Mouse (Mus musculus) cerebellum, adult 9-10 months (tissue): ENCODE measurements around the gene Rasa3.

Source experiments
- DNase-seq: peaks from one replicate; pipeline ENCODE4 v3.0.0; 2022

The Rasa3 gene

DNA sequence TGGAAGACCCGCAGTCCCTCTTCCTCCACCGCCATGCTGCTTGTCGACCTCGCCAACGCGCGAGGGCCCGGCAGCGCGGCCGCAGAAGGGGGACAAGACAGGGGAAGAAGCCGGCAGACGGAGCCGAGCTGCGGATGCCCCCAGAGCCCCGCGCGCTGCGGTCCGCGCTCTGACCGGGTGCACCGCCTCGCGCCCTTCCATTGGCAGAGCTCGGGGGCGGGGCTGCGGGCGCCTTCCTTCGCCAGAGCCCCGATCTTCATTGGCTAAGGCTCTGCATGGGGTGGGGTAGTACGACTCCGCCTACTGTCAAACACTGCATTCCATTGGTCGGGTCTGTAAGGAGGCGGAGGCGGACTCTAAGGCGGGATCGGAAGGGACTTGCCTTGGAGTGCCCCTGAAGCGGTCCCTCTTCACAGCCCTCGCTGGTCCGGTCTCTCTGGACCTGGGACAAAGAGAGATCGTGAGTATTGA is at the start of gene Rasa3:
Gene Rasa3, minus strand, starts transcription at position 191 of the 471 bp plus-strand sequence.
- peak; percentile 98 for DNase-seq

- peak; percentile 76 for DNase-seq
These were observed 48.3 kb upstream of the Rasa3 start for GRCm38 (mm10) chr8:13725722-13726121.

DNA sequence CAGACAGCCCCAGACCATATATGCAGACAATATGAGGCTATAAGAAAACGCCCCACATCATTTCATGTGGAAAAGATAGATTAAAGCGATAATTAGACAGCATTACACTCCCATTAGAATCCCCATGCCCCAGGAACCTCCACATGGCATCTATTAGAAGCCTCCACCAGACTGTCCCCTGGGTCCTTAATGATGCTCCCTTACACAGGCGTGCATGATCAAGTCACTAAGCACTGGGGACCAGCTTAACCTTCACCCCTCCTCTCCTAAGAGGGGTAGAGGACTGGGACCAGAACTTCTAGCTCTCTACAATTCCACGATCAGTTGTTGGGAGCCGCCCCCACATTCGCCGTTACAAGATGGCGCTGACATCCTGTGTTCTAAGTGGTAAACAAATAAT is 41.6 kb upstream of the Rasa3 start:
- DNase-seq, result no peak

DNA sequence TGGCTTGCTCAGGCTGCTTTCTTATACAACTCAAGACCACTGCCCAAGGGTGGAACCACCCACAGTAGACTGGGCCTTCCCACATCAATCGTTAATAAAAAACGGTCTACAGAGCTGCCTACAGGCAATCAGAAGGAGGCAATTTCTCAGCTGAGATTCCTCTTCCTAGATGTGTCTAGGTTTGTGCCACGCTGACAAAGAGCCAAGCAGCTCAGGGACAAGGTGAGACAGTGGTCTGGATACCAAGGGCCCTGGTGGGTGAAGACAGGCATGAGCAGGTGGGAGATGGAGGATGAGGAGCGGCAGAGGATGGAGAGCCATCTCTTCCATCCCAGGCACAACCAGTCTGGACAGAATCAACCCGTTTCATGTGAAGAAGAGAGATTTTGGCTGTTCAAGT is 31.1 kb upstream of the Rasa3 start:
- no peak for DNase-seq

GRCm38 (mm10) chr8:13706918-13707317 is 29.5 kb upstream of the Rasa3 start:
- no peak for DNase-seq

DNA sequence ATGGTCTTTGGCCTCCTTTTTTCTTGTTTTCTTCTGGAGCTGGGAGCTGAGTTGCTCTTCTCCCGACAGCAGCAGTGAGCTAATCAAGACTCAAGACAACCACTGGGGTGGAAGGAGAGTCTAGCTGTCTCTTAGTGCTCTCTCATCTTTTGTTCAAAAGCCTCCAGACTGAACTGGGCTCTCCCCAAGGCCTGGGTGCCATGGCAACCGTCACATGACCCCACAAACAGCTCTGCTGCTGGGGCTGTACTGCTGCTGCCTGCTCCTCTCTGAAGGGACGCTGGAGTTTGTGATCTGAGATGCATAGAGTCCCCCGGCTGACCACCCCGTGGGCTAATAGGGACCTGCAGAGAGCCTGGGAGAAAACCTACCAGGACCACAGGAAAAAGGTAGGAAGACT is 28.3 kb upstream of the Rasa3 start, which contains the start of gene Cfap97d2:
Gene Cfap97d2, plus strand, starts transcription at position 222 of the 400 bp plus-strand sequence.
- no peak for DNase-seq

DNA sequence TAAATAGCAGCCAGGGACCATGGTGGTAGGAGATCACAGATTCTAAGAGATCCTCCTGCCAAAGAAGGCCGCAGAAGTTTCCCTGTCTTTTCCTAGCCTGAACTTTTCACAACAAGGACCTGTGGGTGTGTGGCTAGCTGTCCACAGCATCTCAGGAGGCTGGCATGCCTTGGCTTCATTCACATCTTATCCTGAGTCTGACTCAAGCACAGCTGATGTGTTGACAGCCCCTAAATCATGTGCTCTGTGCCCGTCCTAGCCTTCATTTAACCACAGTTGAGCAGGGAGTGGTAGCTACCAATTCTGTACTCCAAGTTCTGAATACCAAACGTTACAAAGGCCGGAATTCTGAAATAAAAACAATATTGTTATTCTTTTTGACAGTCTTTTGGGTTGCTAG is 26.9 kb upstream of the Rasa3 start:
- DNase-seq, result no peak

DNA sequence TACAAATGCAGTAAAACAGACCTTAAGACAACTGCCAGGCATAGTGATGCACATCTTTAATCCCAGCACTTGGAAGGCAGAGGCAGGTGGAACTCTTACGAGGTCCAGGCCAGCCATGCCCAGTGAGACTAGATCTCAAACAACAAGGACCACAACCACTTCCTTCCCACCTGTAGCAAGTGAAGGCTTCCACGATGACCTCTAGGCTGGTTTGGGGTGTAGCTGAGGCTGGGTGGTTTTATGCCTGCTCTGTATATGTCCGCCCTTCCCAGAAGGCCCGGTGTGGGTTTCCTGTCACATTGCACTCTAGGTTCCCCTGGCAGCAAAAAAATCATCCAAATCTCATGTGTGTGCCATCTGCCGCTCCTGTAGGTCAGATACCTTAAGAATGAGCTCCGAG is 26.4 kb upstream of the Rasa3 start:
- DNase-seq, result no peak

GRCm38 (mm10) chr8:13702755-13703154 is 25.4 kb upstream of the Rasa3 start:
- DNase-seq, result no peak

DNA sequence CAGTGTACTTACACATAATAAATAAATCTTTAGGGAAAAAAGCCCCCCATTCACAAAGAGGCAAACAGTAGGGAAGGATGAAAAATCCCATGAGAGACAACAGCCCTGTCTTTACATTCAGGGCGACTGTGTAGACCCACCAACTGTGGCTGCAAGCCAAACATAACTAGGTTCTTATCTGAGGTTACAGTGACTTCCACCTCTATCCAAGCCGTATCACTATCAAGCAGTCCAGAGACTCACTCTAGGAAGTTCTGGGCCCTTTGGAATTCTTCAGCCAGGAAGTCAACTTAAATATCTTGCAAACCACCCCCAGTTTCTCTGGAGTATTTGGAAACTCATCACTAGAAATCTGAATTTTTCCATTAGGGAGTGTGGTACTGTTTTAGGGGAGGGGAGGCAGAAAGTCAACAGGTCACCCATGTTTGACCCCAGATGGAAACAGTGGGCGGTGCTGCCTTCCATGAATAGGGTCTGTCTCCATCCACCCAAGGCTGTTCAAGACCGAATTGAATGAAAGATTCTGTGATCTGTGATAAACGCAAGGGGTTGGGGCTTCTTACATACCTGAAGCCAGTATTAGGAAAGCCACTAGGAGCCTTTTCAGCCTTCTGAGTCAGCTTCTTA is 22.0 kb upstream of the Rasa3 start:
- peak; percentile 17 for DNase-seq

GRCm38 (mm10) chr8:13698281-13698680 is 20.9 kb upstream of the Rasa3 start:
- peak; percentile 24 for DNase-seq

DNA sequence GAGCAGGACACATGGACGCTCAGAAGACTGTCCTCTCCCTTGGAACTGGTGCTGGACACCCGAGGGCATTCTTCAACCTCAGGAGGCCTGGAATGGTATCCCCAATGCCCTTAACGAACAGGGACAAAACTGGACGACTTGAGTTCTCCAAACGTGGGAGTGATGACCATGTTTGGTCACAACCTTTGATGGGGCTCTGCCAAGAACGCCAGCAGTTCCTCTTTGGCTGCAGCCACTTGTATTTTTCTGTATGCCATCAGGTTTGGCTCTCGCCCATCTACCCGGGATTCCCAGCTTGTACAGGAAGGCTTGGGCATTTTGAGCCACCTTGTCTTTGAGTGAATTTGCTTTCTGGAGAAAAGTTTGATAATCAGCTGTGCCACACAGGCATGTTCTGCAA is 20.3 kb upstream of the Rasa3 start:
- peak; percentile 88 for DNase-seq

GRCm38 (mm10) chr8:13697196-13697595 is 19.8 kb upstream of the Rasa3 start:
- DNase-seq, result no peak

DNA sequence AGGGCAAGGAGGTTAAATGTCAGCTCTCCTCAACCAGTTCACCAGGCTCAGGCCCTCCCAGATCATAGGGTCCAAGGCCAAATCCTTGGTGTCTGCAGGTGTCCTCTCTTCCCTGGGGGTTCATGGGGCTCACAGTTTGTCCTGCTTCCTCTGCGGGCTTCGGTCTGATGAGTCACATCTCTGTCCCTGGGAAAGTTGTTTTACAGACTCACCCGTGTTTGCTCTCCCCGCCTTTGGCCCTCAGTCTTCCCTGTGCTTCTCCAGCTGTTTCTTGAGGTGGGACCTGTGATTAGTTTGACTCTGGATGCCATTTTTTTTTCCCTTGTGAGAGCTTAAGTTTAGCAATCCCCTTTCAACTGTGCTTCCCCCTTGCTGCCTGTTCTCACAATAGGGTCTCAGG is 18.8 kb upstream of the Rasa3 start:
- DNase-seq, result peak; percentile 26

GRCm38 (mm10) chr8:13695203-13695867 is 17.9 kb upstream of the Rasa3 start:
- DNase-seq, result peak; percentile 17

GRCm38 (mm10) chr8:13694735-13695134 is 17.3 kb upstream of the Rasa3 start:
- DNase-seq, result peak; percentile 25

DNA sequence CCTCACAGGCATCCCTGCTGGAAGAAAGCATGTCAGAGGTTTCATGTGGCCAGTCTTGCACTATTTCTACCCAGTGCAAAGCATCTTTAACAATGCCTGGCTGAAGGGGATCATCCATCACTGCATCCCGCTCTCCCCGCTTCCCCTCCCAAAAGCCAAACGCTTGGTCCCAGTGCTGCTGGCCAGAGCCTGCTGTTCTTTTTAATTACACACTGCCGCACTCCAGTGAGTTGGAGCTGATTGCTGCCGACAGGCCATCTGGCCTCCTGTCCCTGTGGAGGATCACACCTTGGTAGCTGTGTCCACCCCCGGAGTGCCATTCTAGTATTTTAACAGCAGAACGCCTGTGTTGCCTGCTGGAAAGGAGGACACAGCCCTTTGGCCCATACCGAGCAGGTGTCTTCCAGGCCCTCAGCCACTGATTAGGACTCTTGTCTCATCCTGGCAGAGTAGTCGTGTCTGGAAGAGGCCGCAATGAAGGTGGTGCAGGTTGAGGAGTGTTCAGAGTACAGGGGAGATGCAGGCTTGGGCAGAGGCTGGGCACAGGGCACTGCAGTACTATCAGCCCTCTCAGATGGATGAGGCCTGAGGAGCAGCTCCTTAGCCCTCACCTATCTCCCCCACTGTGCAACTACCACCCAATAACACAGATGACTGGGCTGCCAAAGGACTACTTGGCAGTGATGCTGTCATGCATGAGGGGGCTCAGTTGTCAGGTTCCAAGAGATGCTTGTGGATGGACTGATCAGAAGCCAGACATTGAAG is 15.1 kb upstream of the Rasa3 start:
- peak; percentile 95 for DNase-seq

GRCm38 (mm10) chr8:13689331-13689730 is 11.9 kb upstream of the Rasa3 start:
- no peak for DNase-seq

DNA sequence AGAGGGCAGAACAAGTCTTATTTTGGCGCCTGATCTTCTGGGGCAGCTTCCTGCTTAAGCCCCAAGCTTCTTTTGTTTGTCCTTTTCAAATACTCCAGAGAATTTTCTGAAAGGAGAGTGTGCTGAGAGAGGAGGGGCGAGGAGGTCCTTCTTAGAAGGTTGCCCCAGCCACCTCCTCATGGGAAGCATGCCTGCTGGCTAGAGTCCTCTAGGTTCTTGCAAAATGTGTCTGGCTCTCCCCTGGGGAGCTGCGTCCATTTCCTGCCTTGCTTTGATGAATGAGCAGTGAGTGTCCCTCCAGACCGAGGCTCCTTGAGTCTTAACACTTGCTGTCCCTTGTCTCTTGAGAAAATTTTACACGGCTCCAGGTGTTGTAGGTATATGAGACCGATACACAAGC is 11.1 kb upstream of the Rasa3 start:
- DNase-seq, result no peak

- DNase-seq, result no peak
These were observed 10.5 kb upstream of the Rasa3 start for GRCm38 (mm10) chr8:13687941-13688340.

GRCm38 (mm10) chr8:13687101-13687717 is 9.8 kb upstream of the Rasa3 start:
- no peak for DNase-seq

GRCm38 (mm10) chr8:13686426-13686825 is 9.0 kb upstream of the Rasa3 start:
- DNase-seq, result no peak

- peak; percentile 76 for DNase-seq
These were observed 8.4 kb upstream of the Rasa3 start for GRCm38 (mm10) chr8:13685674-13686314.
